Mouse (Mus musculus): ENCODE data around the gene Tmem100. TPM values are rescaled to one million over a fixed set of nuclear protein-coding genes. Genes with fewer than 3 reads are reported as not detected.

The Tmem100 gene
- total RNA-seq, 2 experiments from 2014 or later, result 21.6 to 22.5 TPM

- intact Hi-C loops (cut with DNase I), result loop anchor here (10.0 kb wide), 1 partner anchor 629 kb away; the partner anchor contains the start of genes Cox11 and Stxbp4
- DNase-seq (ENCODE audit: low spot score in 2 of 2), result no peak
Measured at GRCm38 (mm10) chr11:90006111-90006510, 24.0 kb upstream of the Tmem100 start.

GRCm38 (mm10) chr11:90007791-90008531 is 22.2 kb upstream of the Tmem100 start:
- DNase-seq (ENCODE audit: low spot score in 2 of 2), result no peak
- intact Hi-C loops (cut with DNase I), result loop anchor here (10.0 kb wide), 1 partner anchor 627 kb away; the partner anchor contains the start of genes Cox11 and Stxbp4

- intact Hi-C loops (cut with DNase I), result no loop called here
- DNase-seq (ENCODE audit: low spot score in 2 of 2), result no peak
Measured at GRCm38 (mm10) chr11:90013657-90014056, 16.5 kb upstream of the Tmem100 start.

- intact Hi-C loops (cut with DNase I), result no loop called here
Measured at GRCm38 (mm10) chr11:90015281-90015680, 14.9 kb upstream of the Tmem100 start.

GRCm38 (mm10) chr11:90019161-90019560 is 11.0 kb upstream of the Tmem100 start:
- peak; percentile 28 to 66 for DNase-seq (ENCODE audit: low spot score in 2 of 2)
- intact Hi-C loops (cut with DNase I), result no loop called here

More at GRCm38 (mm10) chr11:90015281-90015680, 14.9 kb upstream of the Tmem100 start:
- no peak for DNase-seq (ENCODE audit: low spot score in 2 of 2)

- DNase-seq (ENCODE audit: low spot score in 2 of 2), result no peak
- intact Hi-C loops (cut with DNase I), result no loop called here
Measured at GRCm38 (mm10) chr11:90025891-90026801, 4.0 kb upstream of the Tmem100 start.

GRCm38 (mm10) chr11:90026802-90027174 is 3.4 kb upstream of the Tmem100 start:
- no peak for DNase-seq (ENCODE audit: low spot score in 2 of 2)
- intact Hi-C loops (cut with DNase I), result no loop called here

GRCm38 (mm10) chr11:90027216-90027615 is 2.9 kb upstream of the Tmem100 start:
- intact Hi-C loops (cut with DNase I), result no loop called here
- no peak for DNase-seq (ENCODE audit: low spot score in 2 of 2)

GRCm38 (mm10) chr11:90028746-90029145 is 1.4 kb upstream of the Tmem100 start:
- no peak for DNase-seq (ENCODE audit: low spot score in 2 of 2)
- intact Hi-C loops (cut with DNase I), result no loop called here

- peak; percentile 33 to 58 for DNase-seq (ENCODE audit: low spot score in 2 of 2)
- intact Hi-C loops (cut with DNase I), result no loop called here
Measured at GRCm38 (mm10) chr11:90029354-90029753, 794 bp upstream of the Tmem100 start.

GRCm38 (mm10) chr11:90030557-90030956 is 409 bp downstream of the Tmem100 start:
- peak; percentile 40 to 60 for DNase-seq (ENCODE audit: low spot score in 2 of 2)
- intact Hi-C loops (cut with DNase I), result loop anchor here (5.0 kb wide), 1 partner anchor 137 kb away; no protein-coding TSS in a partner anchor

GRCm38 (mm10) chr11:90031076-90031475 is 928 bp downstream of the Tmem100 start:
- no peak for DNase-seq (ENCODE audit: low spot score in 2 of 2)
- intact Hi-C loops (cut with DNase I), result loop anchor here (5.0 kb wide), 1 partner anchor 136 kb away; no protein-coding TSS in a partner anchor

- DNase-seq (ENCODE audit: low spot score in 2 of 2), result no peak
- intact Hi-C loops (cut with DNase I), result loop anchor here (5.0 kb wide), 1 partner anchor 134 kb away; no protein-coding TSS in a partner anchor
Measured at GRCm38 (mm10) chr11:90032807-90033206, 2.7 kb downstream of the Tmem100 start.

GRCm38 (mm10) chr11:90033442-90033841 is 3.3 kb downstream of the Tmem100 start:
- DNase-seq (ENCODE audit: low spot score in 2 of 2), result no peak
- intact Hi-C loops (cut with DNase I), result loop anchor here (5.0 kb wide), 1 partner anchor 134 kb away; no protein-coding TSS in a partner anchor

GRCm38 (mm10) chr11:90034646-90035045 is 4.5 kb downstream of the Tmem100 start:
- intact Hi-C loops (cut with DNase I), result loop anchor here (5.0 kb wide), 1 partner anchor 133 kb away; no protein-coding TSS in a partner anchor
- DNase-seq (ENCODE audit: low spot score in 2 of 2), result no peak

- intact Hi-C loops (cut with DNase I), result no loop called here
- DNase-seq (ENCODE audit: low spot score in 2 of 2), result no peak
Measured at GRCm38 (mm10) chr11:90035532-90035931, 5.4 kb downstream of the Tmem100 start.

GRCm38 (mm10) chr11:90036416-90036815 is 6.3 kb downstream of the Tmem100 start:
- DNase-seq (ENCODE audit: low spot score in 2 of 2), result no peak
- intact Hi-C loops (cut with DNase I), result no loop called here

- intact Hi-C loops (cut with DNase I), result no loop called here
- DNase-seq (ENCODE audit: low spot score in 2 of 2), result peak; percentile 30 to 41
Measured at GRCm38 (mm10) chr11:90038022-90038421, 7.9 kb downstream of the Tmem100 start.

- intact Hi-C loops (cut with DNase I), result no loop called here
- no peak for DNase-seq (ENCODE audit: low spot score in 2 of 2)
Measured at GRCm38 (mm10) chr11:90044459-90044858, 14.3 kb downstream of the Tmem100 start.

- no peak for DNase-seq (ENCODE audit: low spot score in 2 of 2)
- intact Hi-C loops (cut with DNase I), result no loop called here
Measured at GRCm38 (mm10) chr11:90046211-90046610, 16.1 kb downstream of the Tmem100 start.

Measured in left cerebral cortex, postnatal 14 days (tissue).